Mouse (Mus musculus) liver, postnatal 0 days (tissue): ENCODE results near the gene Timd2.

ENCODE experiments used
- CTCF ChIP-seq: sonication (generic); IDR thresholded peaks from 2 replicates; pipeline ENCODE4 v1.5.1; 2016; ENCODE audit warnings: antibody characterized with exemption, low read depth
- EP300 ChIP-seq: IDR thresholded peaks from 2 replicates; pipeline ENCODE4 v1.6.1; 2016; ENCODE audit warnings: antibody characterized with exemption, low read depth, mild to moderate bottlenecking

- TF ChIP-seq EP300 = no peak
- TF ChIP-seq CTCF = no peak
Observed at GRCm38 (mm10) chr11:46740886-46741285, 34.0 kb upstream of the Timd2 start.
